Mouse (Mus musculus) thymus, adult 2 months (tissue): ENCODE measurements around the gene Pard6b. TPM values are rescaled to one million over a fixed set of nuclear protein-coding genes. Genes with fewer than 3 reads are reported as not detected.

Experiments
- DNase-seq: peaks from one replicate; pipeline ENCODE4 v3.0.0; 2021
- H3K27ac ChIP-seq: fragments of 200-500 bp; 2 replicates; pipeline ENCODE4 v1.5.1; 2012; ENCODE audit warnings: low read length, control low read depth; ENCODE audit not compliant: control insufficient read depth, insufficient read depth
- H3K27me3 ChIP-seq: fragments of 200-500 bp; 2 replicates; pipeline ENCODE4 v1.6.1; 2012; ENCODE audit warnings: mild to moderate bottlenecking, low read length, moderate library complexity, mixed read lengths; ENCODE audit not compliant: control insufficient read depth, insufficient read depth
- H3K36me3 ChIP-seq: fragments of 200-500 bp; 2 replicates; pipeline ENCODE4 v1.6.1; 2012; ENCODE audit warnings: mild to moderate bottlenecking, low read length, moderate library complexity; ENCODE audit not compliant: control insufficient read depth, insufficient read depth
- H3K4me1 ChIP-seq: fragments of 200-500 bp; replicated peaks from 2 replicates; pipeline ENCODE4 v1.6.1; 2012; ENCODE audit warnings: low read length; ENCODE audit not compliant: control insufficient read depth, insufficient read depth
- H3K4me3 ChIP-seq: fragments of 200-500 bp; 2 replicates; pipeline ENCODE4 v1.5.1; 2012; ENCODE audit warnings: mild to moderate bottlenecking, low read length, control low read depth, moderate library complexity; ENCODE audit not compliant: control insufficient read depth, insufficient read depth
- CTCF ChIP-seq: fragments of 200-500 bp; IDR thresholded peaks from 2 replicates; pipeline ENCODE4 v1.5.1; 2012; ENCODE audit warnings: mild to moderate bottlenecking, control low read depth, low read length, moderate library complexity, borderline replicate concordance; ENCODE audit not compliant: control insufficient read depth, poor library complexity, insufficient read depth; ENCODE audit errors: extremely low read depth
- POLR2A ChIP-seq: fragments of 200-500 bp; IDR thresholded peaks from 2 replicates; pipeline ENCODE4 v1.6.1; 2012; ENCODE audit warnings: mild to moderate bottlenecking, low read length, control low read depth, moderate library complexity; ENCODE audit not compliant: control insufficient read depth, poor library complexity, insufficient read depth; ENCODE audit errors: extremely low read depth
- WGBS: fragments of 180-500 bp; shearing (Covaris S2); methylation state at CpG from one replicate; pipeline ENCODE4 v1.1.7; 2018; 5-methylcytosine and 5-hydroxymethylcytosine counted together
- polyA plus RNA-seq: library from polyadenylated mRNA; depleted of rRNA; stranded (reverse); fragments of >200 nt; gene quantifications from 2 replicates; pipeline ENCODE4 v1.2.3, GENCODE M21; 2012

Gene Pard6b
- polyA plus RNA-seq, 1 experiment, result 4.2 TPM

DNA sequence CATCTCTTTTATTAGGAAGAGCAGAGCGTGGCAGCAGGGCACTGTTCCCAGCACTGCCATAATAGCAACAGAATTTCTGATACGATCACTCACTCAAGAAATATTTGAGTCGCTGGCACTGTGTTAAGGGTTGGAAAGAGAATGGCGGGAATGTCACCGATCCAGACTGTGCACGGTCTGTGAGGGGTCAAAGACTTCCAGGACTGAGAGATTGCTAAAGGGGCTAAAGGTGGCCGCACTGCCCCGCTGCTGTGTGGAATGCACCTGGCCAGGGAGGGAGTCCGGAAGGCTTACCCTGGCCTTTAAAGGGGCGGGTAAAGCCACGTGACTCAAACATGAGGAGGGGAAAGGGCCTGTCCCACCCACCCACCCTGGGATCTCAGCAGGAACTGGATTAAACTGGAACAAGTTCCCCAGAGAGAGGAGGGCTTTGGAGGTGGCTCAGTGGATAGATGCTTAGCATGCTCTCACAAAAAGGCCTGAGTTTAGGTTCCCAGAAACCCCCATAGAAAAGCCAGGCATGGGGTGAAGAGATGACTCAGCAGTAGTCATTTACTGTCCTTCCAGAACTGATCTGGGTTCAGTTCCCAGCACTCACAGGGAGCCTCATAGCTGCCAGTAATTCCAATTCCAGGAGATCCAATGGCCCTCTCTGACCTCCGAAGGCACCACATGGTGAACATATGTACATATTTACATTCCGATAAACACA lies 22.2 kb upstream of the Pard6b start:
- TF ChIP-seq CTCF (no peak), POLR2A (no peak)
- H3K4me1 ChIP-seq, result no peaks in the 10 kb centered on the region
- no peak overlapping the region for H3K27ac ChIP-seq
- no peak overlapping the region for H3K4me3 ChIP-seq
- H3K27me3 ChIP-seq, result no peaks in the 10 kb centered on the region
- DNase-seq, result no peak
- no peaks in the 10 kb centered on the region for H3K36me3 ChIP-seq
- WGBS, result 76% methylated on average over 13 of the region's 13 CpGs

DNA sequence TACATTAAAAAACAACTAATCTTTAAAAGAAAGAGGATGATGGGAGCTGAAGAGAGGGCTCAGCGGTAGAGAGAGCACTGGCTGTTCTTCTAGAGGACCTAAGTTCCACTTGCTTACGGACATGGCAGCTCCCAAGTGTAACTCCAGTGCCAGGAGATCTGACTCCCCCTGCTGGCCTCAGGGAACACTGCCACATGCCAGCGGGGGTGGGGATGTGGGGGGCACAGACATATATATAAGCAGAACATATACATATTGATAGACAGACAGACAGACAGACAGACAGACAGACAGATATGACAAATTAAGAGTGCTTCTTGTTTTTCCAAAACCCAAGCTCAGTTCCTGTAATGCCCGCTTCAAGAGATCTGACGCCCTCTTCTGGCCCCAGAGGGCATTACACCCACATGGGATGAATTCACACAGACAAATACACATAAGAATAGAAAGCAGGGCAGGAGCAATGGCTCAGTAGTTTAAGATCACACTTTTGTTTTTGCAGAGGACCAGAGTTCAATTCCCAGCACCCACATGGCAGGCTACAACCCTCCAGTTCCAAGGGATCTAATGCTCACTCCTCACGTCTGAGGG lies 21.5 kb upstream of the Pard6b start:
- no peak for TF ChIP-seq CTCF
- TF ChIP-seq POLR2A, result no peak
- WGBS, result 93% methylated on average over 6 of the region's 6 CpGs
- no peaks in the 10 kb centered on the region for H3K27me3 ChIP-seq
- no peak overlapping the region for H3K27ac ChIP-seq
- DNase-seq, result no peak
- H3K4me3 ChIP-seq, result no peak overlapping the region
- no peaks in the 10 kb centered on the region for H3K4me1 ChIP-seq
- no peaks in the 10 kb centered on the region for H3K36me3 ChIP-seq

DNA sequence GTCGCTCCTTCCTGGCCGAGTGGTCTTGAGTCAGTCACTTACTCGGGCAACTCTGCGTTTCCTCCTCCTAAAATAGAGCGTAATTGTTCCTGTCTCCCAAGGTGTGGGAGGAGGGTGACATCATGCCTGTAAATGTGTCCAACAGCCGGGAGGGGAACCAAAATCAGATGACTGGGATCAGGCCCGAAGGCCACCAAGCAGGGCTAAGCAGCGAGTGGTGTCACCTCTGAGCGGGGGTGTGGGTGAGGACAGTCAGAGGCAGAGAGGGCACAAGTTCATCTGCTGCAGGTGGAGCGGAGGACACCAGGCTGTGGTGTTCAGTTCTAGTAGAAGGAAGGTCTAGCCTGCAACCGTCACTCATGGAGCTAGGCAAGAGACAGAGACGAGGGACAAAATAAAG lies 17.1 kb upstream of the Pard6b start:
- TF ChIP-seq CTCF (no peak), POLR2A (no peak)
- no peaks in the 10 kb centered on the region for H3K27me3 ChIP-seq
- no peaks in the 10 kb centered on the region for H3K36me3 ChIP-seq
- H3K27ac ChIP-seq, result no peak overlapping the region
- no peak overlapping the region for H3K4me3 ChIP-seq
- no peaks in the 10 kb centered on the region for H3K4me1 ChIP-seq
- DNase-seq, result no peak
- 92% methylated on average over 12 of the region's 12 CpGs for WGBS

DNA sequence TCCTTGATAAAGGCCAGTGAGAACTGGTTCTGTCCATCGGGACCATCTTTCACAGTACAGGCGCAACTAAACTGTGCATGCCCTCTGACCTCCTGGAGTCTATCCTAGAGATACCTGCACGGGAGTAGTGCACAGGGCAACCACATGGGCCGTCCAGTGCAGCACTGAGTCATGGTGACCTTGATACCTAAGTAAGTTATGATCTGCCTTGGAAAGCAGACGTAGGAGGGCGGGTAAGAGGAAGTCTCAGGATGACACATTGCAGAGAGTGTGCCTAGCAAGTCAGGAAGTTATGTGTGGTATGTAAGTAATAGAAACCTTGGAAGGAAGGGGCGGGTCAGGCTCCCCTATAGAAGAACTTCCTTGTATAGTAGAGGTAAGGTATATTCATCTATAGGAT lies 15.3 kb upstream of the Pard6b start:
- H3K4me1 ChIP-seq, result no peaks in the 10 kb centered on the region
- no peak for DNase-seq
- TF ChIP-seq POLR2A, result no peak
- no peak for TF ChIP-seq CTCF
- H3K4me3 ChIP-seq, result no peak overlapping the region
- no peaks in the 10 kb centered on the region for H3K36me3 ChIP-seq
- WGBS, result 56% methylated on average over 7 of the region's 7 CpGs
- H3K27ac ChIP-seq, result no peak overlapping the region
- no peaks in the 10 kb centered on the region for H3K27me3 ChIP-seq

DNA sequence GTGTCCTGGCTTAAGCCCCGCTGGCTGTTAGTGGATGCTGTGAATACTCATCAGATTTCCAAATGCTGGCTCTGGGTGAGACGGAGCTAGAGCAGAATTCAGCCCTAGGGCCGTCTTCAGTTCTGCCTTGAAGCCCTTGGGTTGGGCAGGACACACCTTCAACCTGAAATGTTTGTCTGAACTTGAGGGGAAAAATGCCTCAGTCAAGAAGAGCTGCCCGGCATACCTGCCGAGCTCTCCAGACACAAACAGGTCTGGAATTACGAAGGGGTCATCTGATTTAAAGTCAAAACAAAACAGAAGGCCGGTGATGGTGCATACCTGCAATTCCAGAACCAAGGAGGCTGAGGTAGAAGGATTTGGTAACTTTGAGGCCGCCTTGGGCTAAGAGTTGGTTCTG lies 14.0 kb upstream of the Pard6b start:
- H3K36me3 ChIP-seq, result no peaks in the 10 kb centered on the region
- H3K4me1 ChIP-seq, result no peaks in the 10 kb centered on the region
- no peaks in the 10 kb centered on the region for H3K27me3 ChIP-seq
- 92% methylated on average over 8 of the region's 8 CpGs for WGBS
- H3K27ac ChIP-seq, result no peak overlapping the region
- H3K4me3 ChIP-seq, result no peak overlapping the region
- TF ChIP-seq POLR2A, result no peak
- DNase-seq, result no peak

DNA sequence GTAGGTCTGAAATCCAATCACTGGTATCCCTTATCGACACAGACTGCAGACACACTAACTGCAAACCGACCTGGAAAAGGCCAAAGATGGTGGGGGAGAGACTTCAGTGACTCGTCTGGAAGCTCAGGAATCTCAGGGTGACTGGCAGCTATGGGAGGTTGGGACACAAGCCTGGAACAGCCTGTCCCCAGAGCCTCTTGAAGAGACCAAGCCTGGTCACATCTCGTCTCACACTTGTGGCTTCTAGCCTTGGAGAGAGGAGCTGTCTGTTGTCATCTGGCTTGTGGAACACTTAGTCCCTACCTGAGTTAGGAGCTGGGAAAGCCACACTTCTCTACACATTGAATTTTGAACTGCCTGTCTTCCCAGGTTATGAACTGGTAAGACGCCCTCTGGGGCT lies 10.4 kb upstream of the Pard6b start:
- Histone ChIP-seq H3K4me3 (no peak overlapping the region), H3K27me3 (no peaks in the 10 kb centered on the region), H3K36me3 (no peaks in the 10 kb centered on the region), H3K4me1 (no peaks in the 10 kb centered on the region), H3K27ac (no peak overlapping the region)
- no peak for DNase-seq
- no peak for TF ChIP-seq POLR2A
- TF ChIP-seq CTCF, result no peak
- 85% methylated on average over 5 of the region's 5 CpGs for WGBS
